8 mouse cellular contexts compared by ENCODE assay signal in genomic region chr13:73762938-73763337, GRCm38 (mm10). TPM values are rescaled to one million over a fixed set of nuclear protein-coding genes. Genes with fewer than 3 reads are reported as not detected.
A peak's percentile ranks its signal among the peaks of the same experiment; 100 is the strongest.
DNase-seq lines count a peak whose midpoint lies in the region; ATAC-seq lines count a peak whose summit lies in the region.

No protein-coding gene starts in this region.

- H3K9ac ChIP-seq in kidney, embryonic 14.5 days (ENCODE audit: low read depth, low read length), result no peak overlapping the region
- 0 out of 2 replicates have a peak overlapping the region, but pooled peaks have one; percentile 81 for H3K9ac ChIP-seq in embryonic facial prominence, embryonic 12.5 days
- no peak overlapping the region for H3K9ac ChIP-seq in hindbrain, embryonic 16.5 days (ENCODE audit: low read depth, low read length)
- H3K9ac ChIP-seq in midbrain, embryonic 13.5 days (replicated peaks), result no peak overlapping the region

- H3K27me3 ChIP-seq in kidney, embryonic 14.5 days (ENCODE audit: control insufficient read depth, insufficient read depth, low read length), result no peaks in the 10 kb centered on the region
- no peaks in the 10 kb centered on the region for H3K27me3 ChIP-seq in embryonic facial prominence, embryonic 12.5 days
- H3K27me3 ChIP-seq in hindbrain, embryonic 16.5 days (replicated peaks; ENCODE audit: control insufficient read depth, insufficient read depth, low read length), result no peaks in the 10 kb centered on the region
- no peaks in the 10 kb centered on the region for H3K27me3 ChIP-seq in midbrain, embryonic 13.5 days

- peak overlapping the region; percentile 92 for H3K4me2 ChIP-seq in kidney, embryonic 14.5 days (replicated peaks; ENCODE audit: low read depth, low read length)
- peak overlapping the region; percentile 76 for H3K4me2 ChIP-seq in embryonic facial prominence, embryonic 12.5 days (replicated peaks)
- H3K4me2 ChIP-seq in hindbrain, embryonic 16.5 days (ENCODE audit: low read length), result peak overlapping the region; percentile 81
- peak overlapping the region; percentile 85 for H3K4me2 ChIP-seq in midbrain, embryonic 13.5 days (replicated peaks)

- H3K9me3 ChIP-seq in kidney, embryonic 14.5 days (ENCODE audit: control insufficient read depth, low read length), result no peaks in the 10 kb centered on the region
- H3K9me3 ChIP-seq in embryonic facial prominence, embryonic 12.5 days, result no peaks in the 10 kb centered on the region
- H3K9me3 ChIP-seq in hindbrain, embryonic 16.5 days (ENCODE audit: control insufficient read depth, low read length), result no peaks in the 10 kb centered on the region
- H3K9me3 ChIP-seq in midbrain, embryonic 13.5 days, result no peaks in the 10 kb centered on the region

- H3K4me3 ChIP-seq in kidney, embryonic 14.5 days (ENCODE audit: low read length), result peak overlapping the region; percentile 61
- peak overlapping the region; percentile 82 for H3K4me3 ChIP-seq in embryonic facial prominence, embryonic 12.5 days
- peak overlapping the region; percentile 68; the same call in 1 of the 2 replicates for H3K4me3 ChIP-seq in hindbrain, embryonic 16.5 days (ENCODE audit: low read length)
- peak overlapping the region; percentile 65 for H3K4me3 ChIP-seq in midbrain, embryonic 13.5 days (replicated peaks)

- H3K4me1 ChIP-seq in kidney, embryonic 14.5 days (ENCODE audit: control insufficient read depth, insufficient read depth, low read length), result peaks cover 23% of the 10 kb centered on the region
- H3K4me1 ChIP-seq in embryonic facial prominence, embryonic 12.5 days, result peaks cover 32% of the 10 kb centered on the region
- H3K4me1 ChIP-seq in hindbrain, embryonic 16.5 days (ENCODE audit: control insufficient read depth, insufficient read depth, low read depth, low read length), result peaks cover 12% of the 10 kb centered on the region
- H3K4me1 ChIP-seq in midbrain, embryonic 13.5 days (replicated peaks), result peaks cover 37% of the 10 kb centered on the region

- WGBS in kidney, embryonic 14.5 days, result 39% methylated on average over 6 of the region's 6 CpGs
- 33% methylated on average over 6 of the region's 6 CpGs for WGBS in embryonic facial prominence, embryonic 12.5 days
- 31% methylated on average over 6 of the region's 6 CpGs for WGBS in hindbrain, embryonic 16.5 days
- WGBS in midbrain, embryonic 13.5 days, result 33% methylated on average over 6 of the region's 6 CpGs

- peak; percentile 24 for ATAC-seq in kidney, embryonic 14.5 days (ENCODE audit: low FRiP score, low TSS enrichment)
- no peak for ATAC-seq in embryonic facial prominence, embryonic 12.5 days (ENCODE audit: insufficient number of reproducible peaks, insufficient read depth, low FRiP score, low TSS enrichment)
- 0 out of 2 replicates have a peak, but pooled peaks have one; percentile 8 for ATAC-seq in hindbrain, embryonic 16.5 days
- peak; percentile 35; the same call in 1 of the 2 replicates for ATAC-seq in midbrain, embryonic 13.5 days

- DNase-seq in kidney, adult 11 months, result no peak
- no peak for DNase-seq in cerebellum, postnatal 10 days
- no peak for DNase-seq in layer of hippocampus, postnatal 25 days (ENCODE audit: extremely low spot score in 1 of 2, low spot score in 1 of 2)
- DNase-seq in layer of hippocampus, postnatal 36 days, result no peak

- peaks cover 5% of the 10 kb centered on the region; the same call in 1 of the 2 replicates for H3K36me3 ChIP-seq in kidney, embryonic 14.5 days (ENCODE audit: control insufficient read depth, insufficient read depth, low read length)
- no peaks in the 10 kb centered on the region for H3K36me3 ChIP-seq in embryonic facial prominence, embryonic 12.5 days
- no peaks in the 10 kb centered on the region for H3K36me3 ChIP-seq in hindbrain, embryonic 16.5 days (ENCODE audit: control insufficient read depth, insufficient read depth, low read length)
- H3K36me3 ChIP-seq in midbrain, embryonic 13.5 days, result no peaks in the 10 kb centered on the region

- 0 out of 2 replicates have a peak overlapping the region, but pooled peaks have one; percentile 6 for H3K27ac ChIP-seq in kidney, embryonic 14.5 days (ENCODE audit: low read depth, low read length)
- peak overlapping the region; percentile 41; the same call in 1 of the 2 replicates for H3K27ac ChIP-seq in embryonic facial prominence, embryonic 12.5 days
- no peak overlapping the region for H3K27ac ChIP-seq in hindbrain, embryonic 16.5 days (ENCODE audit: low read depth, low read length)
- no peak overlapping the region for H3K27ac ChIP-seq in midbrain, embryonic 13.5 days

RNA-seq across cellular contexts. Expression of gene Slc12a7, which starts 30.0 kb away (rescaled TPM):
- 12.9 and 28.7 TPM in 2 replicates for polyA plus RNA-seq in kidney, embryonic 14.5 days (2014; fragmentation: Nextera tagmentation; extraction: Ambion mirVana)
- 40.1 and 40.6 TPM in 2 replicates for polyA plus RNA-seq in embryonic facial prominence, embryonic 12.5 days (2016; fragmentation: Nextera tagmentation; extraction: Ambion mirVana)
- 7.7 and 10.2 TPM in 2 replicates for polyA plus RNA-seq in hindbrain, embryonic 16.5 days (2015; fragmentation: Nextera tagmentation; extraction: Ambion mirVana)
- polyA plus RNA-seq in midbrain, embryonic 13.5 days (2015; fragmentation: Nextera tagmentation; extraction: Ambion mirVana), result 16.0 and 18.5 TPM in 2 replicates
- 1 to 10 TPM; 4.5 to 5.0 TPM for total RNA-seq in layer of hippocampus, postnatal 25 days (2021)
- 1 to 10 TPM; 4.4 to 5.3 TPM for total RNA-seq in layer of hippocampus, postnatal 36 days (2021)

RNA-seq across cellular contexts. Expression of gene Slc6a19, which starts 58.3 kb away (rescaled TPM):
- 0.53 and 0.92 TPM in 2 replicates for polyA plus RNA-seq in kidney, embryonic 14.5 days (2014; fragmentation: Nextera tagmentation; extraction: Ambion mirVana)
- polyA plus RNA-seq in embryonic facial prominence, embryonic 12.5 days (2016; fragmentation: Nextera tagmentation; extraction: Ambion mirVana), result 0.06 TPM in 1 of 2 replicates, not detected in the other
- 0.21 and 0.50 TPM in 2 replicates for polyA plus RNA-seq in hindbrain, embryonic 16.5 days (2015; fragmentation: Nextera tagmentation; extraction: Ambion mirVana)
- 0.06 and 0.09 TPM in 2 replicates for polyA plus RNA-seq in midbrain, embryonic 13.5 days (2015; fragmentation: Nextera tagmentation; extraction: Ambion mirVana)
- under 1 TPM; 0.09 to 0.37 TPM for total RNA-seq in layer of hippocampus, postnatal 25 days (2021)
- not detected for total RNA-seq in layer of hippocampus, postnatal 36 days (2021)

Comparison
In these comparisons a context has a peak if more than half of its experiments do, and no peak if none do; other contexts are left out.
1. H3K27ac ChIP-seq: peak in kidney, embryonic 14.5 days (single experiment) and embryonic facial prominence, embryonic 12.5 days (single experiment); none in hindbrain, embryonic 16.5 days (single experiment) and midbrain, embryonic 13.5 days (single experiment).
2. Peak in every context shown above with its lines, with median percentiles within 50 percentile points of each other: H3K4me2 ChIP-seq and H3K4me3 ChIP-seq.